Mouse (Mus musculus) urinary bladder, postnatal 10 days (tissue): Measurements from ENCODE around the gene Pex19.

Source experiments
- DNase-seq: peaks from one replicate; pipeline ENCODE4 v3.0.0; 2022; ENCODE audit warnings: low spot score

Pex19 gene

GRCm38 (mm10) chr1:172133535-172133934, 7.0 kb downstream of the Pex19 start:
- no peak for DNase-seq

- no peak for DNase-seq
Observed at GRCm38 (mm10) chr1:172134072-172134471, 7.5 kb downstream of the Pex19 start.

GRCm38 (mm10) chr1:172140160-172140559, 13.6 kb downstream of the Pex19 start:
- DNase-seq = no peak

- no peak for DNase-seq
Observed at GRCm38 (mm10) chr1:172140825-172141224, 14.3 kb downstream of the Pex19 start.

- DNase-seq = no peak
Observed at GRCm38 (mm10) chr1:172141529-172141928, 15.0 kb downstream of the Pex19 start.

DNA sequence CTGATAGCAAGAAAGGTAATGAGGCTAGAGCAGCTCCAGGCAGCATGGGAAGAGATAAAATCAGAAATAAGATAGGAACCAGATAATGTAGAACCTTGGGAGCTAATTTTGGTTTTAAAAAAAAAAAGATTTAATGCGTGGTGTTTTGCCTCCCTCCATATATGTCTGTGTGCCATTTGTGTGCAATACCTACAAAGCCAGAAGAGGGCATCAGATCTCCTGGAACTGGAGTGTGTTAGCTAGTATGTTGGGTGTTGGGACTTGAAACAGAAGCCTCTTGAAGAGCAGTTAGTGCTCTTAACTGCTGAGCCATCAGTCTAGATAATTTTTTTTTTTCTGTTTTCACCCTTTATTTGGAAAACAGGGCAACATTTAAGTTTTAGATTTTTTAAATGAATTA, 17.0 kb downstream of the Pex19 start:
- no peak for DNase-seq

DNA sequence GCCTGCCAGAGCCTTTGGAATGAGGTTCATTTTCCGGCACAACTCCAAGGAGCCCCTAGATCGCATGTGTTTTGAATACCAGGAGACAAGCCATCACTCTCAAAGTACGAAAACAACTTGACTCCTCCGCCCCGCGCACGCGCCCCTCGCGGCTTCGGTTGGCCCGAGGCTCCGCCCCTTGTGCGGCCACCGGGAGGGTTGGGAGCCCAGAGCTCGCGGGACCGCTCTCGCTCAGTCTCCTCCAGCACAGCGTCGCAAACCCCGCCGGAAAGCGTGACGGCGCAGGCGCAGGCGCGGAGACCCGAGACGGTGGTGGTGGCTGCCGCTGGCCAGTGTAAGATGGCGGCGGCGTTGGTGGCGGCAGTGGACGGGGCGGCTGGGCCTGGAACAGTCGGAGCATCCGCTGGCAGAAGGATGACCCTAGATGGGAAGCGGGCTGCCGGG, 21.3 kb downstream of the Pex19 start, which contains the start of gene Dcaf8:
Gene Dcaf8 (plus strand): TSS at position 250 of the 444 bp plus-strand sequence.
- peak; percentile 90 for DNase-seq

GRCm38 (mm10) chr1:172148279-172148954, 21.9 kb downstream of the Pex19 start:
- DNase-seq = no peak

DNA sequence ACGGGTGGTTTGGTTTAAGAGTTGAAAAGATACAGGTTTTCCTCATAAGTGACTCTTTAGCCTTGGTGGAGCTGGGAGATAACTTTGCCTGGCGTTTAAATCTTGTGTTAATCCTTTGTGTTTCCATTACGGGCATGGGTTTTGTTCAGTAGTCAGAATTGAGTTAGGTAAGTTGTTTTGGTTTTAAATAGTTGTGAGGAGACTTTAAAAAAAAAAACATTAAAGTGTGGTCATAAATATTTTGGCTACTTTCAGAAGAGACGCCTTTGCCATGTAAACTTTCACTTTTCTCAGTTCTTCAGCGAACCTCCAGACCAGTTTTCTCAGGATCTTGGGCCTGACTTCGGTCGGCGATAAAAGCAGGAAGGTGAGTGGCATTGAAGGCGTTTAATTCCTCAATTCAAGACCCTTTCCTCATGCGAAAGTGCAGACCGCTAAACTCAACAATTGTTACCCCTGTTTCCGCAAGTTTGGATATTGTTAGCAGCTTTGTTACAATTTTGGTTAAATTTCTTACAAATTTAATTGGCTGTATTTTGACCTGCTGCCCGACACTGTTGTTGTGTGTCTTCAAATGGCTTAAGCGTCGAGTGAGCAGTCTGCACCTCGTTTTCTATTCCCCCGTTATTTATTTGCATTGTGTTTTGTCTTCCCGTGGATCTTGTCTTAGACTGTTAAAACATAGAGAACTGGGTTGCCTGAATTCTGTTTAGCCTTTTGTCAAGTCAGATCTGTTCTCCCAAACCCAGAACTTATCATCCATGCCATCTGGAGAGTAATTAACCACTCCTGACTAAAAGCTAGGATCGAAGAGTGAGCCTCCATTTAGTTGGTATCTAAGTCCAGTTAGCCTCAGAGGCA, 22.6 kb downstream of the Pex19 start:
- DNase-seq = no peak

GRCm38 (mm10) chr1:172154536-172154935, 28.0 kb downstream of the Pex19 start:
- DNase-seq = no peak

- no peak for DNase-seq
Observed at GRCm38 (mm10) chr1:172155518-172155917, 29.0 kb downstream of the Pex19 start.

GRCm38 (mm10) chr1:172159970-172160369, 33.4 kb downstream of the Pex19 start:
- DNase-seq = no peak

GRCm38 (mm10) chr1:172160508-172160907, 34.0 kb downstream of the Pex19 start:
- no peak for DNase-seq

DNA sequence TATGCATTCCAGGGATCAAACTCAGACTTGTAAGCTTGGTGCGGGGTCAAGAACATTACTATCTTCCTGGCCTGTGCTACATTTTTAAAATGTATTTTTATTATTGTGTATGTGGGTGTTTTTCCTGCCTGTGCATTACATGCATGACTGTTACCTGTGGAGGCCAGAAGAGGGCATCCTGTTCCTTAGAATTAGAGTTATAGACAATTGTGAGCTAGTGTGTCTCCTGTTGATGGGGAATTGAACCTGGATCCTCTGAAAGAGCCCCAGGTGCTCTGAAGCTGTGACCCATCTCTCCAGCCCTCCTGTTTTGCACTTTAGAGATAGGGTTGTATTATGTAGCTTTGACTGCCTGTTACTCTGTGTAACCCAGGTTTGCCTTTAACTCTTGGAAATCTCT, 35.5 kb downstream of the Pex19 start:
- no peak for DNase-seq

- DNase-seq = no peak
Observed at GRCm38 (mm10) chr1:172162959-172163358, 36.4 kb downstream of the Pex19 start.

DNA sequence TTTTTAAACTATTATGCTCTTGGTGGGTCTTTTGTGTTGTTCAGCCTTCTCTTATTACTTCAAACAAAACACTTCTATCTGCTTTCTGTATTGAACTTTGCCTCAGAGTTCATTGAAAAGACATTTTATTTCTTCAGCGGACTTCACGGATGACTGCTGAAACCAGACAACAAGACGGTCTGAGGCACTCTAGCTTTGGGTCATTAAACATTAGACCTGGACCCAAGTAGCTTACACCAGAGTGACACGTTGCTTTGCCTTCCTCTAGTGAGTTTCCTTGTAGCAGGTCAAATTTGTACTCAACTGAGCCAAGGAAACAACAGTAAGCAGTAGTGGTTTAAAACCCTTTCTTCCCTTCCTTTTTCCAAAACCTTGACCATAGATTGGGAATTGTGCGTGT, 41.4 kb downstream of the Pex19 start:
- no peak for DNase-seq

DNA sequence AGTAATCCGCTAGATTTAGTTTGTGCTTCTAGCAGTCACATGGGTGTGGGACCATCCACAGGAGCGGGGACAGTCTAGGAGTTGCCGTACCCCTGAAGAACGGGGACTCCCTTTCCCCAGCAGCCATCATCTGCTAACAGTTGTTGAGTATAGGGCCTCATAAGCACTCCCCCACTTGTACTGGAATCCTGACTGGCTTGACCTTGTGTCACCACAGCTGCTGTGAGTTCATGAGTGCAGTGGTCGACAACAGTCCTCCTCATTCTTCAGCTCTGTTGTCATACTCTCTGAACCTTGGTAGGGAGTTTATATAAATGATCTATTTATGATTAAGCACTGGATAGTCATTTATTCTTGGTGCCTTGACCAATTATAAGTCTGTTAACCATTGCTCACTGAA, 43.3 kb downstream of the Pex19 start:
- no peak for DNase-seq

DNA sequence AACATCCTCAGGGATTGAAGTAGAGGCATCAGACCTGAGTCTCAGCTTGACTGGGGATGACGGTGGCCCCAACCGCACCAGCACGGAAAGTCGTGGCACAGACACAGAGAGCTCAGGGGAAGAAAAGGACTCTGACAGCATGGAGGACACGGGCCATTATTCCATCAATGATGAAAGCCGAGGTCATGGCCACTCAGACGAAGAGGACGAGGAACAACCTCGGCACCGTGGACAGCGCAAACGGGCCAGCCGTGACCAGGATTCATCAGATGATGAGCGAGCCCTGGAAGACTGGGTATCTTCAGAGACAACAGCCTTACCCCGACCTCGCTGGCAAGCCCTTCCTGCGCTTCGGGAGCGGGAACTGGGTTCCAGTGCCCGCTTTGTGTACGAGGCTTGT, 45.8 kb downstream of the Pex19 start:
- DNase-seq = no peak

DNA sequence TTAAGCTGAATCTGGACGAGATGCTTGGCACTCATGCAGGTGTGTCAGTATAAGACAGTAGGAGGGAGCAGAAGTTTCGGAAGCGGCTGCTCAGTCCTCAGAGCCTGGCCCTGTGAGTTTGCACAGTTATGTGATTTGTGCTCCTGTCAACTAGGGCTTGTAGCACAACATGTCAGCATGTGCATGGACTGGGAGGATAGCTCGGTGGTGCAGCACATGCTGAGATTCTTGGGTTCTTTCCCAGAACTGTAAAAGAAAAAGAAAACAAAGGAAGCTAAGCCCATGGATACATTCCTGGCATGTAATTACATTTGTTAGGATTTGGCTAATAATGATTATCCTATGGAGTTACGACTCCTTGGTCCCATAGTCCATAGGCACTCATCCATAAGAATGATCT, 46.6 kb downstream of the Pex19 start:
- DNase-seq = no peak

- no peak for DNase-seq
Observed at GRCm38 (mm10) chr1:172177791-172178190, 51.2 kb downstream of the Pex19 start.

DNA sequence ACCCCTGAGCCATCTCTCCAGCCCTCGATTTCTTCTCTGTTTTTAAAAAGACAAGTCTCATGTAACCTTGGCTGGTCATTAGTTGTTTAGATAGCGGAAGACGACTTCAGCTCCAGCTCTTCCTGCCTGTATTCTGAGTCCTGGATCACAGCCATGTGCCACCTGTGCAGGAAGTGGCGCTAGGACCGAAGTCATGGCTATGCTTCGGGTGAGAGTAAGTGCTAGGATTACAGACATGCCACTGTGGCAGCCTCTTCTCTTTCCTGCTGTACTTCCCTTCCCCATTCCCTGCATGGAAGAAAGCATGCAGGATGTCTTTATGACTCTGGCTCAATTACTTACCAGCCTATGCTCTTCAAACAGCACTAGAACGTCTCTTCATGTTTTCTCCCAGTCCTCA, 52.5 kb downstream of the Pex19 start:
- no peak for DNase-seq

GRCm38 (mm10) chr1:172180881-172181280, 54.3 kb downstream of the Pex19 start:
- DNase-seq = no peak

- DNase-seq = no peak
Observed at GRCm38 (mm10) chr1:172181777-172182176, 55.2 kb downstream of the Pex19 start.
